Mouse (Mus musculus): ENCODE measurements around the gene Ccdc8.

- TF ChIP-seq POLR2A (IDR thresholded peaks at IDR 0.05; ENCODE audit: low read depth, low read length) (no peak), CTCF (conservative IDR thresholded peaks at IDR 0.05; ENCODE audit: insufficient read depth, insufficient read length, low read depth, low read length) (no peak)
Observed at GRCm38 (mm10) chr7:17009326-17010009, 17.0 kb downstream of the Ccdc8 start.
